Mouse (Mus musculus): ENCODE measurements around the gene Mdfi. TPM values are rescaled to one million over a fixed set of nuclear protein-coding genes. Genes with fewer than 3 reads are reported as not detected.
A peak's percentile ranks its signal among the peaks of the same experiment; 100 is the strongest.

The Mdfi gene
- total and polyA plus RNA-seq, 2 experiments = 0.65 to 2.9 TPM

DNA sequence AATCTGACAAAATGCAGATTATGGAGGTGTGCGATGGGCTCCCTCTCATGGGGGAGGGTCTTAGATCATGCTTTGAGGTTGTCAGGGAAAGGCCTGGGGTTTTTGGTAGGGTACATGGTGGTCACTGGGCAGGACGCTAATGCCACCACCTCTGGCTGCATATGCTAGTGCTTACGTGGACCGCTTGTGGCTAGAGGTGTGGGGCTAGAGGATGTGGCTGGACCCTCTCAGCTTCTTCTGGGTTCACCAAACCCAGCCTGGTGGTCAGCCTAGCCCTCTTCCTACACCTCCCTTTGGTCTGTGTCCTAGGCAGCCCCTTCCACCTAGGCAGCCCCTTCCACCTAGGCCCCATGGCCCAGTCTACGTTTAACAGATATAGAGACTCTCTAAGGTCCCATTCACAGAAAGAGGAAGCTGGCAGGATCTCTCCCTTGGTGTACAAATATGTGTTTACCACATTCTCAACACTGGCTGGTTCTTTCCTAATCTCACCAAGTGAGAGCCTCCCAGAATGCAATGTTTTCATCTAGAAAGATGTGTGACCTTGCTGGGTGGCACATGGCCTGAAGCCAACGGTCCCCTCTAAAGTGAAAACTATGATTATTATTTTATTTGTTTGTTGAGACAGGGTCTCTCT, 68.0 kb downstream of the Mdfi start:
- Histone ChIP-seq H3K36me3 (ENCODE audit: control insufficient read depth, insufficient read depth, low read length) (no peaks in the 10 kb centered on the region), H3K79me2 (ENCODE audit: control insufficient read depth, insufficient read depth, low read length) (peaks cover 44% of the 10 kb centered on the region), H3K27ac (replicated peaks; ENCODE audit: insufficient read depth, low read depth, low read length) (peak overlapping the region; percentile 32), H3K9ac (ENCODE audit: low read depth, low read length) (no peak overlapping the region), H3K4me3 (ENCODE audit: insufficient read depth, low read depth, low read length) (no peak overlapping the region), H3K4me1 (ENCODE audit: control insufficient read depth, insufficient read depth, low read length) (peaks cover 16% of the 10 kb centered on the region), H3K27me3 (ENCODE audit: control insufficient read depth, insufficient read depth, low read length) (no peaks in the 10 kb centered on the region)
- 86% methylated on average over 6 of the region's 6 CpGs for WGBS
- no peak for DNase-seq (ENCODE audit: extremely low read depth, low read depth, low spot score)
- TF ChIP-seq POLR2A (IDR thresholded peaks at IDR 0.05; ENCODE audit: extremely low read depth, insufficient read depth, low read length) (no peak), CTCF (IDR thresholded peaks at IDR 0.05; ENCODE audit: low read depth, low read length) (no peak)

GRCm38 (mm10) chr17:47765986-47766385, 68.5 kb downstream of the Mdfi start:
- Histone ChIP-seq H3K27me3 (ENCODE audit: control insufficient read depth, insufficient read depth, low read length) (no peaks in the 10 kb centered on the region), H3K79me2 (ENCODE audit: control insufficient read depth, insufficient read depth, low read length) (peaks cover 41% of the 10 kb centered on the region), H3K4me1 (ENCODE audit: control insufficient read depth, insufficient read depth, low read length) (peaks cover 20% of the 10 kb centered on the region), H3K36me3 (ENCODE audit: control insufficient read depth, insufficient read depth, low read length) (no peaks in the 10 kb centered on the region), H3K4me3 (ENCODE audit: insufficient read depth, low read depth, low read length) (no peak overlapping the region), H3K27ac (replicated peaks; ENCODE audit: insufficient read depth, low read depth, low read length) (no peak overlapping the region; the same call in 1 of the 2 replicates), H3K9ac (ENCODE audit: low read depth, low read length) (no peak overlapping the region)
- WGBS = 81% methylated on average over 4 of the region's 4 CpGs
- no peak for DNase-seq (ENCODE audit: extremely low read depth, low read depth, low spot score)
- no peak for TF ChIP-seq CTCF (IDR thresholded peaks at IDR 0.05; ENCODE audit: low read depth, low read length)
- TF ChIP-seq POLR2A (IDR thresholded peaks at IDR 0.05; ENCODE audit: extremely low read depth, insufficient read depth, low read length) = no peak

Other genes starting within 250 kb of the Mdfi start
- gene Bysl, start 223.2 kb downstream of the Mdfi start, total RNA-seq (2014; rRNA removed) = 2.5 and 3.4 TPM in 2 replicates
- gene Bysl, start 223.2 kb downstream of the Mdfi start, polyA plus RNA-seq (2012; rRNA removed) = 6.7 and 8.1 TPM in 2 replicates
- gene Med20, start 223.1 kb downstream of the Mdfi start, total RNA-seq (2014; rRNA removed) = 14.4 and 15.0 TPM in 2 replicates
- gene Med20, start 223.1 kb downstream of the Mdfi start, polyA plus RNA-seq (2012; rRNA removed) = 15.0 and 19.4 TPM in 2 replicates
- gene Gm20517, start 223.1 kb downstream of the Mdfi start, total RNA-seq (2014; rRNA removed) = 1.2 and 1.9 TPM in 2 replicates
- 0.14 and 0.31 TPM in 2 replicates for gene Gm20517, start 223.1 kb downstream of the Mdfi start, polyA plus RNA-seq (2012; rRNA removed)
- 1.2 and 2.1 TPM in 2 replicates for gene Usp49, start 204.0 kb downstream of the Mdfi start, total RNA-seq (2014; rRNA removed)
- gene Usp49, start 204.0 kb downstream of the Mdfi start, polyA plus RNA-seq (2012; rRNA removed) = 2.2 TPM in 2 replicates
- gene Tomm6, start 146.3 kb downstream of the Mdfi start, total RNA-seq (2014; rRNA removed) = 30.6 and 37.5 TPM in 2 replicates
- gene Tomm6, start 146.3 kb downstream of the Mdfi start, polyA plus RNA-seq (2012; rRNA removed) = 97.6 and 101 TPM in 2 replicates
- gene Frs3, start 145.7 kb downstream of the Mdfi start, total RNA-seq (2014; rRNA removed) = 1.7 and 1.9 TPM in 2 replicates
- 6.5 and 7.1 TPM in 2 replicates for gene Frs3, start 145.7 kb downstream of the Mdfi start, polyA plus RNA-seq (2012; rRNA removed)
- gene Gm21981, start 140.2 kb downstream of the Mdfi start, total RNA-seq (2014; rRNA removed) = 0.09 and 0.27 TPM in 2 replicates
- gene Gm21981, start 140.2 kb downstream of the Mdfi start, polyA plus RNA-seq (2012; rRNA removed) = 0.36 and 0.46 TPM in 2 replicates
- gene Prickle4, start 140.0 kb downstream of the Mdfi start, total RNA-seq (2014; rRNA removed) = 1.9 and 2.0 TPM in 2 replicates
- 7.9 and 9.9 TPM in 2 replicates for gene Prickle4, start 140.0 kb downstream of the Mdfi start, polyA plus RNA-seq (2012; rRNA removed)
- 0.20 TPM in 1 of 2 replicates, not detected in the other for gene Pgc, start 107.8 kb downstream of the Mdfi start, total RNA-seq (2014; rRNA removed)
- gene Pgc, start 107.8 kb downstream of the Mdfi start, polyA plus RNA-seq (2012; rRNA removed) = 0.26 and 0.37 TPM in 2 replicates
- gene Tfeb, start 97.7 kb downstream of the Mdfi start, total RNA-seq (2014; rRNA removed) = 5.7 and 8.1 TPM in 2 replicates
- gene Tfeb, start 97.7 kb downstream of the Mdfi start, polyA plus RNA-seq (2012; rRNA removed) = 15.7 and 16.6 TPM in 2 replicates
- gene Foxp4, start 90.0 kb upstream of the Mdfi start, total RNA-seq (2014; rRNA removed) = 2.0 and 4.1 TPM in 2 replicates
- gene Foxp4, start 90.0 kb upstream of the Mdfi start, polyA plus RNA-seq (2012; rRNA removed) = 18.5 and 24.6 TPM in 2 replicates
- gene 1700122O11Rik, start 203.6 kb upstream of the Mdfi start, total RNA-seq (2014; rRNA removed) = not detected in 2 replicates
- not detected in 2 replicates for gene 1700122O11Rik, start 203.6 kb upstream of the Mdfi start, polyA plus RNA-seq (2012; rRNA removed)